Mouse (Mus musculus) midbrain, embryonic 16.5 days (tissue): Measurements from ENCODE around the gene Macrod2. TPM values are rescaled to one million over a fixed set of nuclear protein-coding genes. Genes with fewer than 3 reads are reported as not detected.

Experiments used
- ATAC-seq: fragments of 200-750 bp; cut with Nextera tagmentation; 2 replicates; pipeline ENCODE4 v1.8.0; 2017; ENCODE audit warnings: moderate TSS enrichment
- H3K27ac ChIP-seq: fragments of 300-500 bp; sonication (generic); 2 replicates; pipeline ENCODE4 v1.5.1; 2014; ENCODE audit warnings: mild to moderate bottlenecking, low read length, mixed read lengths
- H3K27me3 ChIP-seq: fragments of 300-500 bp; sonication (generic); 2 replicates; pipeline ENCODE4 v1.6.1; 2014; ENCODE audit warnings: low read depth, low read length, mixed read lengths; ENCODE audit not compliant: control insufficient read depth, insufficient read depth
- H3K36me3 ChIP-seq: fragments of 300-500 bp; sonication (generic); 2 replicates; pipeline ENCODE4 v1.6.1; 2014; ENCODE audit warnings: mild to moderate bottlenecking, low read length, moderate library complexity, mixed read lengths; ENCODE audit not compliant: control insufficient read depth, insufficient read depth
- H3K4me1 ChIP-seq: fragments of 300-500 bp; sonication (generic); 2 replicates; pipeline ENCODE4 v1.6.1; 2014; ENCODE audit warnings: mild to moderate bottlenecking, low read length, mixed read lengths; ENCODE audit not compliant: control insufficient read depth, insufficient read depth
- H3K4me2 ChIP-seq: fragments of 300-500 bp; sonication (generic); 2 replicates; pipeline ENCODE4 v1.6.1; 2014; ENCODE audit warnings: mild to moderate bottlenecking, low read length, mixed read lengths
- H3K4me3 ChIP-seq: fragments of 300-500 bp; sonication (generic); 2 replicates; pipeline ENCODE4 v1.5.1; 2014; ENCODE audit warnings: low read depth, mild to moderate bottlenecking, low read length, moderate library complexity, mixed read lengths
- H3K9ac ChIP-seq: fragments of 300-500 bp; sonication (generic); 2 replicates; pipeline ENCODE4 v1.6.1; 2014; ENCODE audit warnings: low read depth, low read length, mixed read lengths
- H3K9me3 ChIP-seq: fragments of 300-500 bp; sonication (generic); replicated peaks from 2 replicates; pipeline ENCODE4 v1.6.1; 2014; ENCODE audit warnings: mild to moderate bottlenecking, low read length, mixed read lengths; ENCODE audit not compliant: control insufficient read depth, poor library complexity, severe bottlenecking
- WGBS: fragments of 180-500 bp; shearing (Covaris S2); extraction: QIAGEN DNeasy Blood & Tissue Kit; methylation state at CpG from one replicate; pipeline ENCODE4 v1.1.7; 2014; 5-methylcytosine and 5-hydroxymethylcytosine counted together
- polyA plus RNA-seq: library from polyadenylated mRNA; unstranded; fragments of >200 nt; fragmentation: Nextera tagmentation; extraction: Ambion mirVana; gene quantifications from 2 replicates; pipeline ENCODE4 v1.2.1, GENCODE M21; 2015

Gene Macrod2
- polyA plus RNA-seq, 1 experiment from 2014 or later = 96.9 TPM

DNA sequence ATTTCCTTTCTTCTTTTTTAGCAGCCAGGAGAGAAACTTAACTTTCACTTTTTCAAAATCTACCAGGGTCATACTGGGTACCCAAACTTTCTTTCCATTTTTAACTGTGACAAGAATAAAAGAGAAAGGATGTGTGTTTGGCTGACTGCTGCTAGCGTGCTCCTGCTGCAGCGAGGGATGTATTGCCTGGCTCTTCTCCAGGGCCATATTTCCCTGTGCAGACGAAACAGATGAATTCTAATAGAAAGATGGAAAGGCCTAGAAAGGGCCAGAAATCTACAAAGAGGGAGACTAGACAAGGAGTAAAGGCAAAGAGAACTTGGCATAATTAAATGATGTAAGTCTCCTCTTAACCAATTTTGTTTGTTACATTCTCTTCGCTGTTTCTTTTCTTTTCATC, 2005.7 kb downstream of the Macrod2 start:
- no peak overlapping the region for H3K4me2 ChIP-seq
- H3K9ac ChIP-seq = no peak overlapping the region
- H3K27me3 ChIP-seq = no peaks in the 10 kb centered on the region
- no peaks in the 10 kb centered on the region for H3K9me3 ChIP-seq
- H3K36me3 ChIP-seq = no peaks in the 10 kb centered on the region
- 75% methylated on average over 4 of the region's 4 CpGs for WGBS
- no peak for ATAC-seq
- no peak overlapping the region for H3K4me3 ChIP-seq
- no peaks in the 10 kb centered on the region for H3K4me1 ChIP-seq
- no peak overlapping the region for H3K27ac ChIP-seq

DNA sequence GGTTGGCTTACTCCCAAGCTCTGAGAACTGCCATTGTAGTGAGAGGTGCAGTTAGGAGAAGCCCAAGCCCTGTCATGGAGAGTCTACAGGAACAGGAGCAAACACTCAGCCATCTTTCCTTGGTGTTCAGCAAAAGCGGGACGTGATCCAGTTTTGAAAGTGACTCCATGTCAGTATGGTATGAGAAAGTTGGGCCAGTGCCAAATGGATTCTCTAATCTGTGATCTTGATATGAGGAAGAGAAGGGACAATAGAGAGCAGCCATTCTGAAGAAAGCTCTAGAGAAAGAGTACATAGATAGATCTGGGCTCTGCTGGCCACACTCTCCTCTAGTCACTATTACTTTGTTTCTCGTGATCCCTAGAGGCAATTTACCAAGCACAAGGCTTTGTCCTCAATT, 2006.2 kb downstream of the Macrod2 start:
- Histone ChIP-seq H3K4me3 (no peak overlapping the region), H3K4me1 (no peaks in the 10 kb centered on the region), H3K27ac (no peak overlapping the region), H3K9me3 (no peaks in the 10 kb centered on the region), H3K36me3 (no peaks in the 10 kb centered on the region), H3K9ac (no peak overlapping the region), H3K27me3 (no peaks in the 10 kb centered on the region), H3K4me2 (no peak overlapping the region)
- WGBS = 85% methylated on average over 3 of the region's 3 CpGs
- ATAC-seq = no peak

DNA sequence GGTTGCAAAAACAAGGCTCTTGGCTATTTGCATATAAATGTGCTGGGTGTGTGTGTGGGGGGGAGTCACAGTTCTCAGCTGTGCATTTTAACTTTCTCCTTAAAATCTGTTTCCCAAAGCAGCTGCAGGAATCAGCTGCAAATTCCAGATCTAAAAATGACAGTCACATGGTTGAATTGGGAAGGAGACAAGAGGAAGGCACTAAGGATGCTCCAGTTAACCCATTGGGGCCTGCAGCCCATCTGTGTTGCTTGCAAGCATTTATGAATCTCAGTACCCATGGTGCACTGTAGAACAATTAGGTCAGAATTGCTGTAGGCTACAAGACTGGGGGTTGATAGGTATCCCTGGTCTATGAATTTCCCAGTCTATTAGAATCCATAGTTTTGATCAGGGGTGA, 2008.3 kb downstream of the Macrod2 start:
- H3K27me3 ChIP-seq = no peaks in the 10 kb centered on the region
- H3K9ac ChIP-seq = no peak overlapping the region
- H3K36me3 ChIP-seq = no peaks in the 10 kb centered on the region
- H3K4me2 ChIP-seq = no peak overlapping the region
- H3K4me3 ChIP-seq = no peak overlapping the region
- H3K27ac ChIP-seq = no peak overlapping the region
- H3K9me3 ChIP-seq = no peaks in the 10 kb centered on the region
- ATAC-seq = no peak
- no peaks in the 10 kb centered on the region for H3K4me1 ChIP-seq

DNA sequence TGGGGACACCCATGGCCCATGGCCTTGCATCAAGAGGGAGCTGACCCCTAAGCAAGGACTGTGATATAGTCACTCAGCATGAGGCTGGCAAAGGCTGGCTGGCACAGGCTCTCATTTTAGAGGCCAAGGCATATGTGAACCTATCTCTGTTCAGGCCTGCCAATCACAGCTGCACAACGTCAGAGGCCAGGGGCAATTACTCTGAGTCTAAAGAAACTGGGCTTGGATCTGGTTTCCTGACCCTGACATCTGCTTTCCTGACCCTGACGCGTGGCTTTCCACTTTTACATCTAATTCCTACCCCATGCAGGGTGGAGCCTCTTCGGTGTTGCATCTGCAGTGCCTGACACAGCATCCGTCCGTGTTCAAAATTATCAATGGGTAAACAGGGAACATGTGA, 2009.2 kb downstream of the Macrod2 start:
- no peak for ATAC-seq
- Histone ChIP-seq H3K27me3 (no peaks in the 10 kb centered on the region), H3K27ac (no peak overlapping the region), H3K4me2 (no peak overlapping the region), H3K4me3 (no peak overlapping the region), H3K4me1 (no peaks in the 10 kb centered on the region), H3K36me3 (no peaks in the 10 kb centered on the region), H3K9ac (no peak overlapping the region), H3K9me3 (no peaks in the 10 kb centered on the region)
- WGBS = 46% methylated on average over 6 of the region's 6 CpGs

DNA sequence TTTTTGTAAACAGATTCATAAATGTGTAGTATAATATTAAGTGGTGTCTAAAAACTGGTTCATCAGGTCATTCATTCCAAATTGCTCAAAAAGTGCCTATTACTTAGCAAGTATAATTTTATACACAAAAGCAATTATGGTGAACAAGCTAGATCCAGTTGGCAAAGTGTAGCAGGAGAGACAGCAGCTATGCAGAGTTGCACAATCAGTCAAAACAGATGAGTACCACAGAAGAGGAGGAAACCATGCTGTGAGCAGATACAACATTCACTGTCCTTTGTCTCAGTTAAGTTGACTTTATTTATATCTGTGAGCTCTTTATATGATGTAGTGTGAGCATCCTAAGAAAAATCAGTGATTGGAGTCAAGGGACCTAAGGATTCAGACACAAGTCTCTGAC, 2012.2 kb downstream of the Macrod2 start:
- Histone ChIP-seq H3K9ac (no peak overlapping the region), H3K4me2 (no peak overlapping the region), H3K4me1 (no peaks in the 10 kb centered on the region), H3K27ac (no peak overlapping the region), H3K9me3 (no peaks in the 10 kb centered on the region), H3K27me3 (no peaks in the 10 kb centered on the region), H3K4me3 (no peak overlapping the region), H3K36me3 (no peaks in the 10 kb centered on the region)
- ATAC-seq = no peak

DNA sequence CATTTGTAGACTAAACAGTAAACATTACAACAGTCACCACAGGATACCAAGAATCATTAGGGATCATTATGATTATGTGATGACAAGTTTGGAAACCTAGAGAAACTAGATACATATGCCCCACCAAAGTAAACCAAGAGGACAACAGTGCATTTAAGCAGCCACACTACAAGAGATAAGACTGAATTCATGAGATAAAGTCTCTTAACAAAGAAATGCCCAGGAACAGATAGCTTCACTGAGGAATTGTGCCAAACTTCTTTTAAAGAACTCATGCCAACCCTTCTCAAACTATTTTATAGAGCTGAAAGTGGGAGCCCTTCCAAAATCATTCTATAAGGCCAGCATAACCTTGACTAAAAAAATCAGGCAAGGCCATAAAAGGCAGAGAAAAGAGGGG, 2015.0 kb downstream of the Macrod2 start:
- no peak overlapping the region for H3K9ac ChIP-seq
- H3K4me3 ChIP-seq = no peak overlapping the region
- H3K27me3 ChIP-seq = no peaks in the 10 kb centered on the region
- H3K36me3 ChIP-seq = no peaks in the 10 kb centered on the region
- H3K9me3 ChIP-seq = no peaks in the 10 kb centered on the region
- no peak overlapping the region for H3K27ac ChIP-seq
- no peak for ATAC-seq
- H3K4me2 ChIP-seq = no peak overlapping the region
- no peaks in the 10 kb centered on the region for H3K4me1 ChIP-seq

DNA sequence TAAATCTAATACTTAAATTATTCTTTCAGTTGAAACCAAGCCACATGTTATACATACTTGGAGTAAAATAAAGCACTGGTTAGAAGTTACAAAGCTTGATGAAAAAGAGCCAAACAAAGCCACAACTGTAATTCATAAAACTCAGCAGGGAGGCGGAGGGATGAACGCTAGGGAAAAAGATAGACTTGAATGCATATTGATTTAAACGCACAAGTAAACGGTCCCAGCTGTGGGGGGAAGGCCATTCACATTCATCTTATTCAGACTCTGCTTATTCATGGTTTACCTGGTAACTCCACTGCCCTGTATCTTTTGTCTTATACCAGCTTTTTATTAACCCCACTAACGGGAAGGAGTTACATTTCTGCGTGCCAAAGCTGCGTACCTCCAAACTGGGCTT, 2038.0 kb downstream of the Macrod2 start:
- no peak overlapping the region for H3K4me3 ChIP-seq
- WGBS = 48% methylated on average over 7 of the region's 7 CpGs
- ATAC-seq = no peak
- H3K9ac ChIP-seq = no peak overlapping the region
- no peak overlapping the region for H3K4me2 ChIP-seq
- H3K4me1 ChIP-seq = 0 out of 2 replicates have a peak, but pooled peaks cover 5% of the 10 kb centered on the region
- H3K27me3 ChIP-seq = no peaks in the 10 kb centered on the region
- H3K9me3 ChIP-seq = no peaks in the 10 kb centered on the region
- H3K27ac ChIP-seq = no peak overlapping the region
- H3K36me3 ChIP-seq = no peaks in the 10 kb centered on the region

DNA sequence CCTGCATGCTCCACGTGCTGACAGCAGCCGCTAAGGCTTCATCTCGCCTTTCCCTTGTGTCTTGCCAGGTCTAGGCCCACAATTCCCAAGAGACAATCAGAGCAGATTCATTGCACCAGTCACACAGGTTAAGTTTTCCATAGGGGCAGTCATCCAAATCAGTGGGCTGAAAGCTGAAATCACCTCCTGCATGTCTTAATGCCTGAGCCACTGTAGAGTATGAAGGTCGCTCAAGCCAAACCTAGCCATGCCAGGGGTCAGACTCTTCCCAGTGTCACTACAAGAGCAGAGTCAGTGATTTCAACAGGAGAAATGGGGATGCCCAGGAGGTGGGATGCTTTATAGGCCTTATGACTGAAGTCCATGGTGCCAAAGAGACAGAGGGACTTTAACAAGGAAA, 2039.6 kb downstream of the Macrod2 start:
- ATAC-seq = no peak
- Histone ChIP-seq H3K4me3 (no peak overlapping the region), H3K36me3 (no peaks in the 10 kb centered on the region), H3K27me3 (no peaks in the 10 kb centered on the region), H3K27ac (no peak overlapping the region), H3K4me2 (no peak overlapping the region), H3K4me1 (0 out of 2 replicates have a peak, but pooled peaks cover 5% of the 10 kb centered on the region), H3K9ac (no peak overlapping the region), H3K9me3 (no peaks in the 10 kb centered on the region)
- WGBS = 89% methylated on average over 4 of the region's 4 CpGs

DNA sequence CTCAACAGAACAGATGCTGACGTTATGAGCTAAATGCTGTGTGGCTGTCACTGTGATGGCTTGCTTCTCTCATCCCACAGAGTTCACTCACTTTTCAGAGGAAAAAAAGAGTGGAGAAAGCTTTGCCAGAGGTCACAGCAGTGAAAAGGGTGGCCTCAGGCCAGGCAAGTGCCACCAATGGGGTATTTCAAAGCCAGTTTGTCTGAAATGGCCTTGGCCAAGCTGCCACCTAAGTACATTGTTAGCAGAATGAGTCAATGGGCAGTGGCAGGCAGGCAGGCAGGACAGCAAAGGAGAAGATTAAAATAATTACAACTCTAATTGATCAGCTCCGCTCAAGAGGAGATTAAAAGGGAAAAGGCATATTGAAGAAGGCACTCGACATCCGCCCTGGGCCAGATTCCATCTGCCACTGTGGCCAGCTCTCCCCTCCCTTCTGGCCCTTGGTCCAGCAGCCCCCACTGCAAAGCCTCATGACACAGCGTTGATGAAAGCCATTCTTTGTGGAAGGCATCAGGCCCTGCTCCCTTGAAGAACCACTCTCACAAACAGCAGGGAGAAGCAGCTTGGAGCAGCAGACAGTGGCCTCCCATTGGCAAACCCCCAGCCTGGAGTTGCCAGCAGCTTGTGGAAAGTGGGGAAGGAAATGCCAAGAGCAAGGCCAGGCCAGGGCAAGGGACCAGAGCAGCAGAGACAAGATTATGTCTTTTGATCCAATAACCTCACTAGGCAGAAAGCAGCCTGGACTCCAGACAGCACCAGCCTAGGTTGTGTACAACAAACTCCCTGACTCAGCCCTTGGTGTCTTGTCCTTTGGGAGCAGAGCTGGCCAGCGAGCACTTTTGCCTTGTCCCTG, 2042.7 kb downstream of the Macrod2 start:
- ATAC-seq = peak; percentile 94
- H3K36me3 ChIP-seq = no peaks in the 10 kb centered on the region
- 37% methylated on average over 6 of the region's 6 CpGs for WGBS
- no peak overlapping the region for H3K4me3 ChIP-seq
- H3K27me3 ChIP-seq = no peaks in the 10 kb centered on the region
- no peaks in the 10 kb centered on the region for H3K9me3 ChIP-seq
- H3K27ac ChIP-seq = no peak overlapping the region
- no peak overlapping the region for H3K4me2 ChIP-seq
- H3K9ac ChIP-seq = no peak overlapping the region
- 0 out of 2 replicates have a peak, but pooled peaks cover 5% of the 10 kb centered on the region for H3K4me1 ChIP-seq
